Mouse (Mus musculus): ENCODE measurements at regions not wholly inside any gene's neighbourhood (a gene's known extent, or its start where the extent isn't known, plus 50 kb on each side); places are given as distances from the start of the nearest gene placed in this dataset.

GRCm38 (mm10) chr5:46794028-46794705 lies 936.8 kb upstream of the Lcorl start:
- no peak for DNase-seq (ENCODE audit: low spot score in 2 of 2)

- no peak for DNase-seq (ENCODE audit: low spot score in 2 of 2)
Measured at GRCm38 (mm10) chr5:46791051-46791450, 933.6 kb upstream of the Lcorl start.

GRCm38 (mm10) chr5:46790536-46790935 lies 933.1 kb upstream of the Lcorl start:
- DNase-seq (ENCODE audit: low spot score in 2 of 2), result no peak

- DNase-seq (ENCODE audit: low spot score in 2 of 2), result no peak
Measured at GRCm38 (mm10) chr5:46787079-46787478, 929.7 kb upstream of the Lcorl start.

- DNase-seq (ENCODE audit: low spot score in 2 of 2), result no peak
Measured at GRCm38 (mm10) chr5:46756094-46756493, 898.7 kb upstream of the Lcorl start.

GRCm38 (mm10) chr5:46740034-46740582 lies 882.7 kb upstream of the Lcorl start:
- no peak for DNase-seq (ENCODE audit: low spot score in 2 of 2)

- no peak for DNase-seq (ENCODE audit: low spot score in 2 of 2)
Measured at GRCm38 (mm10) chr5:46732510-46732909, 875.1 kb upstream of the Lcorl start.

GRCm38 (mm10) chr5:46732025-46732424 lies 874.6 kb upstream of the Lcorl start:
- DNase-seq (ENCODE audit: low spot score in 2 of 2), result no peak

- DNase-seq (ENCODE audit: low spot score in 2 of 2), result no peak
Measured at GRCm38 (mm10) chr5:46731297-46731696, 873.9 kb upstream of the Lcorl start.

- no peak for DNase-seq (ENCODE audit: low spot score in 2 of 2)
Measured at GRCm38 (mm10) chr5:46709596-46709995, 852.2 kb upstream of the Lcorl start.

GRCm38 (mm10) chr5:46707845-46708244 lies 850.4 kb upstream of the Lcorl start:
- no peak for DNase-seq (ENCODE audit: low spot score in 2 of 2)

- no peak for DNase-seq (ENCODE audit: low spot score in 2 of 2)
Measured at GRCm38 (mm10) chr5:46707021-46707420, 849.6 kb upstream of the Lcorl start.

- no peak for DNase-seq (ENCODE audit: low spot score in 2 of 2)
Measured at GRCm38 (mm10) chr5:46678007-46678406, 820.6 kb upstream of the Lcorl start.

- no peak for DNase-seq (ENCODE audit: low spot score in 2 of 2)
Measured at GRCm38 (mm10) chr5:46674810-46675502, 817.5 kb upstream of the Lcorl start.

GRCm38 (mm10) chr5:46673413-46673812 lies 816.0 kb upstream of the Lcorl start:
- DNase-seq (ENCODE audit: low spot score in 2 of 2), result no peak

GRCm38 (mm10) chr5:46670484-46670883 lies 813.1 kb upstream of the Lcorl start:
- no peak for DNase-seq (ENCODE audit: low spot score in 2 of 2)

GRCm38 (mm10) chr5:46666250-46666649 lies 808.8 kb upstream of the Lcorl start:
- DNase-seq (ENCODE audit: low spot score in 2 of 2), result no peak

- DNase-seq (ENCODE audit: low spot score in 2 of 2), result no peak
Measured at GRCm38 (mm10) chr5:46657065-46657464, 799.6 kb upstream of the Lcorl start.

GRCm38 (mm10) chr5:46654189-46654588 lies 796.8 kb upstream of the Lcorl start:
- DNase-seq (ENCODE audit: low spot score in 2 of 2), result no peak

- no peak for DNase-seq (ENCODE audit: low spot score in 2 of 2)
Measured at GRCm38 (mm10) chr5:46643009-46643408, 785.6 kb upstream of the Lcorl start.

GRCm38 (mm10) chr5:46635116-46635668 lies 777.8 kb upstream of the Lcorl start:
- no peak for DNase-seq (ENCODE audit: low spot score in 2 of 2)

All from spleen, postnatal 10 days (tissue).